Mouse (Mus musculus) liver, postnatal 0 days (tissue): ENCODE results near the gene Klhl3.
A peak's percentile ranks its signal among the peaks of the same experiment; 100 is the strongest.

Experiments used
- CTCF ChIP-seq: sonication (generic); IDR thresholded peaks from 2 replicates; pipeline ENCODE4 v1.5.1; 2016; ENCODE audit warnings: antibody characterized with exemption, low read depth
- EP300 ChIP-seq: IDR thresholded peaks from 2 replicates; pipeline ENCODE4 v1.6.1; 2016; ENCODE audit warnings: antibody characterized with exemption, low read depth, mild to moderate bottlenecking

DNA sequence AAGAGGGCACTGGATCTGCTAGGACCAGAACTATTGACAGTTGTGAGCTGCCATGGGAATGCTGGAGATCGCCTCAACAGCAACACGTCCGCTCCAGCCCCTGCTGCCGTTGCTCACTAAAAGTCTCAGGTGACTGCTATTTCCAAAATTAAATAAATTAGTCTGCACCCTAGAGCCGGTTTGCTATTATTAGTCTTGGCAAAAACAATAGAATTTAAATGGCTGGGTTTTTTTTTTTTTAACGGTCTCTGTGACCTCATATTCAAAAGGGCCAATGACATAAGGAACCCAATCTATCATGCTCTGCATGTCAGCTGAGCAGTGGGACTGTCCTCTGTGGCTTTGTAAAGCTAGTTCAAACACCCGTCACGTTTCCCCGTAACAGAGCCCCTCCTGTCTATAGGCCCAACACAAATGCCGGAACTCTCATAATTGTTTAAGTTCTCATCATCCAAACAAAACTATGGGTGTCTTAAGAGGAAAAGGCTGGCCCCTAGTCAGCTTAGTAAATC, 9.4 kb upstream of the Klhl3 start:
- TF ChIP-seq EP300, result 0 out of 2 replicates have a peak, but pooled peaks have one; percentile 1
- TF ChIP-seq CTCF, result no peak
